Mouse (Mus musculus) gastrocnemius, adult 18-20 months (tissue): ENCODE results near the gene Ppm1g. TPM values are rescaled to one million over a fixed set of nuclear protein-coding genes. Genes with fewer than 3 reads are reported as not detected.

Experiments used
- DNase-seq: peaks from one replicate; pipeline ENCODE4 v3.0.0; 2021; ENCODE audit warnings: low spot score
- total RNA-seq, 2 experiments: library from RNA; stranded (reverse); gene quantifications; 2 replicates each; pipeline ENCODE4 v1.2.3; 2021

The Ppm1g gene
- total RNA-seq, 2 experiments from 2014 or later: 37.8 to 43.9 TPM

DNA sequence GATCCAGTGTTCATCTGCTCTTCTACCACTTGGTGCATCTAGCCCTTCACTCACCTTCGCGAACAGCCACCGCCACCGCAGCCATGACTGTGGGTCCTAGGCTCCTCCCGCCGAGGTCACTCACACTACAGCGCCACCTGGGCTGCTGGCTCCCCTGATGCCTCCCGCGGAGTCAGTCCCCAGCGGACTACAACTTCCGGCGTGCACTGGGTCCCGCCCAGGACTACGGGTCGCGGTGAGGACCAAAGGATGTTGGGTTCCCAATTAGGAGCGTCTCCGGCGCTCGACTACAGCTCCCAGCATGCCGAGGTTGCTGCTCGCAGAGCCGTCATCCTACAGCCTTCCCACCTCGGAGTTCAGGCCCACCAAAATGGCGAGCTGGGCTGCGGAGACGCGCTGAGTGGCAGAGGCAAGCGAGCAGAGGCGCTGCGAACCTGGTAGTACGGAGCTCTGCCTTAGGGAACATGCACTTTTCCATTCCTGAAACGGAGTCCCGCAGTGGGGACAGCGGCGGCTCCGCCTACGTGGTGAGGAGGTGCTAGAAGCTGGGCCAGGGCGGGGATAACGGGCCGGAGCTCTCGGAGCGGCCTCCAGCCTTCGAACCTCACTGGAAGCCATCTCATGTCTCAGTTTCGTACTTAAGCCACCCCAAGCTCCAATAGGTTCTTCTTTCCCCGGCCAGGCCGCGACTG lies 27.4 kb downstream of the Ppm1g start, which contains the start of the genes Snx17 and Eif2b4:
TSS of gene Snx17 (plus strand) at position 289 of the 692 bp plus-strand sequence.
TSS of gene Eif2b4 (minus strand) at position 492 of the 692 bp plus-strand sequence.
- DNase-seq: peak; percentile 99

DNA sequence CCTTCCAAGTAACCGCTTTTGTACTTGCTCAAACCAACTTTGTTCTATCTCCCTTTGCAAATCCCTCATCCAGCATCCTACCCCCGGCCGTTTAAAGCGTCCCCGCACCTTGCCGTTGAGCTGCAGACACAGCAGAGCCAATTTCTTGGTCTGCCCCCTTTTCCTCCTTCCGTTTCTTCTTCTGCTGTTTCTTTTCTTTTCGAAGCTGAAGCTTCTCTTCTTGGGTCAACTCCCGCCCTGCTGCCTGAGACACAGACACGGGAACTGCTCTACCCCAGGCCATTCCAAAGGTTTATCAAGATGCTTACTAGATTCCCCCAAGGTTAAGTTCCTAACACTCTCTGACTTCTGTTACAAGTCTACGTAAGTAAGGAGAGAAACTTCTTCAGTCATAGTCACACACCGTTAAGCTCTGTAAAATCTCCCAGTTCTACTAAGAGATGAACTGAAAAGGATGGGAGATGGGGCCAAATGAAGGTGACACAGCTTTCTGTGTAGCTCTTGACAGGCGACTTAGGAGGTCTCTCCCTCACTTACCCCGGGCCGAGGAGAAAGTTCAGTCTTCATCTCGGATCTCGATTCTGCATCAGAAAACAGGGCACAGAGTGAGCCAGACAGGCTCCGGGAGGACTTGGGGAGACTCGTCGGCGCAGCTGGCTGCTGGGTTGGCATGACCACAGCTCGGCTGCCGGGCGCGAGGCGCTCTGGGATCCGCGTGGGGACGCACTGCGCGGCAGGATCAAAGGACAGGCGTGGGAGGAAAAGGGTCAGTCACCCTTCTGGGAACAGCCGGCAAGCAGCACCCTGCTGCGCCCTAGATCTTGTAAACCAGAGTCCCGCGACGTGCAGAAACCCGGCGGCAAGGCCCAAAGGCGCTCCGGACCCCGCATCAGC lies 28.2 kb downstream of the Ppm1g start:
- no peak for DNase-seq

DNA sequence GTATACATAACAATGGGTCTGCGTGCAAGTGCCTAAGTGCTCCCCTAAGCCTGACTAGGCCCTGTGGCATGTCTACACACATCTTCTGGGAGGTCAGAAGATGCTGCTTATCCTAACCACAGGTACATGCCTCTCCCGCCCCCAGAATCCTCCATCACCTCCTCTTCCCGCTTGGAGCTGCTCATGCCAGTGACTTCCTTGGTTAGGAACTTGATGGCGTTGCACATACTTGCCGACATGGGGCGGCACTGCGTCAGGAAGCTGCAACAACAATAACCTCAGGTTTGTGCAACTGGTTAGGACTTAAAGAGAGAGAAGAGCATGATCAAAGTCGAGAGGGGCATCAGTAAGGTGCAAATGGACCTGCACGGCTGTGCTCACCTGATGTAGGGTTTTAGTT lies 30.3 kb downstream of the Ppm1g start:
- no peak for DNase-seq

DNA sequence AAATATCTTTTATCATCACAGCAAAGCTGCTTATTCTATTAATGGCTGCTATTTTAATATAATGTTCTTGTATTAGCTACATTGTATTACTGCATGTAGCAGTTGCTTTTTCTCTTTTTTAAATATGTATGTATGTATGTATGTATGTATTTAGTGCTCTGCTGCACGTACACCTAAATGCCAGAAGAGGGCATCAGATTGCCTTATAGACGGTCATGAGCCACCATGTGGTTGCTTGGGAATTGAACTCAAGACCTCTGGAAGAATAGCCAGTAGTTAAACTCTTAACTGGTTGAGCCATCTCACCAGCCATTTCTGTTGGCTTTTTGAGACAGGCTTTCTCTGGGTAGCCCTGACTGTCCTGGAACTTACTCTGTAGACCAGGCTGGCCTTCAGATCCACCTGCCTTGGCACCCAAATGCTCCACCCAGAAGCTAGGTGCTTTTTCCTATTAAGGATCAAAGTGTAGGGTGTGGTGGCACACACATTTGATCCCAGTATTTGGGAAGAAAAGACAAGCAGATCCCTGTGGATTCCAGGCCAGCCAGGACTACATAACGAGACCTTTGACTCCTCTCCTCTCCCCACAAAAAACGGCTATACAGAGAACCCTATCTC lies 32.2 kb downstream of the Ppm1g start:
- no peak for DNase-seq

- DNase-seq: no peak
Observed at GRCm38 (mm10) chr5:31183678-31184077, 36.8 kb downstream of the Ppm1g start.

DNA sequence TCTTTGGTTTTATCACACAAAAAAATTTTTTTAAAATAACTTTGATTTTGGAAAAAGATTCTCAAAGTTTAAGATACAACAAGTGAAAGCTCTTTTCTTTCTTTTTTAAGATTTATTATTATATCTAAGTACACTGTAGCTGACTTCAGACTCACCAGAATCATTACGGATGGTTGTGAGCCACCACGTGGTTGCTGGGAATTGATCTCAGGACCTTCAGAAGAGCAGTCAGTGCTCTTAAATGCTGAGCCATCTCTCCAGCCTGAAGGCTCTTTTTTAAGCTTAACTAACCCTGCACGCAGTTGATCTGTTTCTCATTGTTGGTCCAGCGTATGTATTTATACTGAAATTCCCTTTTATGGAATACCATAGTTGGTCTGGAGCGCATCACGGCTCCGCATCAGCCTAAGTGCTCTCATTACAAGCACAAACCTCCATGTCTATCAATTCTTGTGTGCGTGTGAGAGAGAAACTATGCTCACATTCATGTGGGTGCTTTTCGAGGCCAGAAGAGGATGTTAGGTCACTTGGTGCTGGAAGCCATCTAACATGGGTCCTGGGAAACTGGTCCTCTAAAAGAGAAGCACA lies 39.2 kb downstream of the Ppm1g start:
- no peak for DNase-seq

DNA sequence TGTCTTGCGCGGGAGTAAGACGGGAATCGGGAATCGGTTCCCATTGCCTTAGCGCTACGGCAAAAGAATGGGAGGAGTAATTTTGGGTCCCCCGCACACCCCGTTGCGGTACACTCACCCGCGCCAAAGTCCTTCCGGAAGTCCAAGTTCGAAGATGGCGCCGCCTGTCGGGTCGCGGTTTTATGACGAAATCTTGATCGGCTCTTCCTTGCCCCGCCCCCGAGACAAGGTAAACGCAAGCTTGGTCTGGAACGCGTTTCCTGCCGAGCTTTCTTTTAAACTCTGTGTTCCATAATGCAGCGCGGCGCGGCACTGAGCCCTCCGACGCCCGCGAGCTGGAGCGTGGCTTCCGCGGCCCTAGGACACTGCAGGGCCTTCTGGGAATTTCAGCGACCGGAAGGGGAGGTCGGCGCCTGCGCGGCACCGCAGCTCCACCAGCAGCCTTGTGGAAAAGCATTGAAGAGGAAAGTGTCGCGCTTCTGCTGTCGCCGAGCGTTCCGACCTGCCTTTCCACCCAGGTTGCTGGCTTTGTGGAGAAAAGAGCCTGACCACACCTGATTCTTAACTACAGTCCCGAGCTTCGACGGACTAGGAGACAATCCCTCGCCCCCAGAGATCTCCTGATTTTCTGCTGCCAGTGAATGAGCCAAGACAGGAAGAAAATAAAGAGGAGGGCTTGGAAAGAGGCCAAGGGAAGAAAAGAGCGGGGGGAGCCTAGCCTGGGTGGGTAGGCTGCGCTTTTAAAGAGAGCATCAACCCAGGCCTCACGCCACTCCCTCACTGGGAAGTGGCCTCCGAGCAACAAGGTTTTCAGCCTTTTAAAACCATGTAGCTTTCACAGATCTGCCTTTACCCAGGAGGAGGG lies 40.5 kb downstream of the Ppm1g start, which contains the start of the genes Gm29609 and Gtf3c2:
TSS of gene Gm29609 (minus strand) at position 146 of the 865 bp plus-strand sequence.
TSS of gene Gtf3c2 (minus strand) at position 379 of the 865 bp plus-strand sequence.
- DNase-seq: peak; percentile 95

GRCm38 (mm10) chr5:31179301-31179765 lies 41.2 kb downstream of the Ppm1g start:
- DNase-seq: no peak

DNA sequence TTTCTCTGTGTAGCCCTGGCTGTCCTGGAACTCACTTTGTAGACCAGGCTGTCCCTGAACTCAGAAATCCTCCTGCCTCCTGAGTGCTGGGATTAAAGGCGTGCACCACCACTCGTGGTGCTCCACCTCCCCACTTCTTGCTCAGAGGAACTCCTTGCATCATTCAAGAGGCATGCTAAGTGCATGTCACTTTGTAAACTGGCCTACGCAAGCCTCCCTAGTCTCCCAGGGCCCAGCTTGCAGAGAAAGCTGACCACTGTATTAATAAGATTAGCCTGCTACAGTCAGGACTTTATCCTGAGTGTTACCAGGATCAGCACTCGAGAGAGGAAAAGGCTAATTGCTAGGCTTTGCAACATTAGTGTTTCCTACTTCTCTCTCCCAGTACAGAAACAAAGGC lies 51.9 kb downstream of the Ppm1g start:
- DNase-seq: no peak

GRCm38 (mm10) chr5:31164878-31165277 lies 55.6 kb downstream of the Ppm1g start:
- no peak for DNase-seq

DNA sequence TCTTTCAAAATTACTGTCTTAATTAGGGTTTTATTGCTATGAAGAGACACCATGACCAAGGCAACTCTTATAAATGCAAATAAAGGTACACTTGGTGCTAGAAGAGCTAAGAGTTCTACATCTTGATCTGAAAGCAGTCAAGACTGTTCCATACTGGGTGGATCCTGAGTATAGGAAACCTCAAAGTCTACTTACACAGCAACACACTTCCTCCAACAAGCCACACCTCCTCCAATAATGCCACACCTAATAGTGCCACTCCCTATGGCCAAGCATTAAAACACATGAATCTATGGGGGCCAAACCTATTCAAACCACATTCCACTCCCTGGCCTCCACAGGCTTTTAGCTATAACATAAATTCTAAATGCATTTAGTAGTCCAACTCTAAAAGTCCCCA lies 58.0 kb downstream of the Ppm1g start:
- DNase-seq: no peak

DNA sequence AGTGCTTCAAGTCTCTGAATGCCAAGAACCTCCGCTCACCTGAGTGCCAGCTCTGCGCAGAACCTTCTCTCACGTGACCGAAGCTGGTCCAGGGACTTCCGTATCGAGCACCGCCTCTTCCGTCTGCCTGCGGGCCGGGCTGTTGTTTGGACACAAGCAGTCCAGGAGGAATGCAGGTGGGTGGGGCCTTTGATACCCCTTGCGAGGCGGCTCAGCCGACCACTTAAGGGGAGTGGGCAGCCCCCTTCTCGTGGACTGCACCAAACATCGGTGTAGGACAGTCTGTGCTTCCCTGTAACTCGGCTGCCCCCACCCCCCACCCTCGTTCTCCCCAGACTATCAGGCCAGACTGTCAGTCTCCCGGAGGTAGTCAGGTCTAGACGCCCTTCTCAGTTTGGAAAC lies 66.3 kb downstream of the Ppm1g start, which contains the start of gene Mpv17:
TSS of gene Mpv17 (minus strand) at position 100 of the 402 bp plus-strand sequence.
- peak; percentile 84 for DNase-seq

- DNase-seq: peak; percentile 59
Observed at GRCm38 (mm10) chr5:31153516-31154151, 66.9 kb downstream of the Ppm1g start.

Other genes with a start within 250 kb of the Ppm1g start
- 10 to 100 TPM; 45.3 to 45.4 TPM for gene Atraid, start 172.4 kb downstream of the Ppm1g start, total RNA-seq
- gene Slc5a6, start 171.8 kb downstream of the Ppm1g start, total RNA-seq: 1 to 10 TPM; 4.3 to 5.7 TPM
- gene Cad, start 165.9 kb downstream of the Ppm1g start, total RNA-seq: 10 to 100 TPM; 21.0 to 24.9 TPM
- not detected for gene Dnajc5g, start 114.4 kb downstream of the Ppm1g start, total RNA-seq
- under 1 TPM in 1 of 2 experiments, not detected in 1; 0.09 TPM for gene Slc30a3, start 112.5 kb downstream of the Ppm1g start, total RNA-seq
- 100 to 1,000 TPM; 438 to 512 TPM for gene Trim54, start 104.0 kb downstream of the Ppm1g start, total RNA-seq
- gene Ucn, start 81.9 kb downstream of the Ppm1g start, total RNA-seq: not detected
- 10 to 100 TPM; 18.8 to 22.0 TPM for gene Mpv17, start 66.4 kb downstream of the Ppm1g start, total RNA-seq
- gene Gm29609, start 40.8 kb downstream of the Ppm1g start, total RNA-seq: under 1 TPM; 0.28 to 0.50 TPM
- 10 to 100 TPM; 20.7 to 20.9 TPM for gene Gtf3c2, start 40.5 kb downstream of the Ppm1g start, total RNA-seq
- gene Snx17, start 27.5 kb downstream of the Ppm1g start, total RNA-seq: 10 to 100 TPM; 29.1 to 30.8 TPM
- 10 to 100 TPM; 42.9 to 46.8 TPM for gene Eif2b4, start 27.3 kb downstream of the Ppm1g start, total RNA-seq
- gene Zfp513, start 18.4 kb downstream of the Ppm1g start, total RNA-seq: 1 to 10 TPM; 6.0 to 7.2 TPM
- gene Nrbp1, start 20.2 kb upstream of the Ppm1g start, total RNA-seq: 10 to 100 TPM; 50.3 to 54.9 TPM
- not detected for gene Gm9970, start 20.5 kb upstream of the Ppm1g start, total RNA-seq
- gene Krtcap3, start 31.0 kb upstream of the Ppm1g start, total RNA-seq: 1 to 10 TPM; 1.9 to 2.1 TPM
- 10 to 100 TPM; 26.2 to 26.9 TPM for gene Ift172, start 70.4 kb upstream of the Ppm1g start, total RNA-seq
- gene Fndc4, start 75.4 kb upstream of the Ppm1g start, total RNA-seq: 1 to 10 TPM; 1.5 to 1.6 TPM
- gene Gckr, start 76.8 kb upstream of the Ppm1g start, total RNA-seq: not detected
- gene Zfp512, start 231.7 kb upstream of the Ppm1g start, total RNA-seq: 10 to 100 TPM; 10.5 to 14.0 TPM